Mouse (Mus musculus) embryonic facial prominence, embryonic 11.5 days (tissue): Measurements from ENCODE around the gene Dguok. TPM values are rescaled to one million over a fixed set of nuclear protein-coding genes. Genes with fewer than 3 reads are reported as not detected.

Experiments used
- ATAC-seq: fragments of 200-750 bp; cut with Nextera tagmentation; replicated peaks from 2 replicates; pipeline ENCODE4 v1.8.0; 2017; ENCODE audit warnings: low read depth; ENCODE audit not compliant: insufficient number of reproducible peaks, low FRiP score, low TSS enrichment
- DNase-seq: peaks from one replicate; pipeline ENCODE4 v3.0.0-alpha.2; 2015; ENCODE audit warnings: low spot score
- H3K27ac ChIP-seq: fragments of 300-500 bp; sonication (generic); replicated peaks from 2 replicates; pipeline ENCODE4 v1.5.1; 2014; ENCODE audit warnings: mild to moderate bottlenecking, low read depth, low read length, control low read depth
- H3K27me3 ChIP-seq: fragments of 300-500 bp; sonication (generic); 2 replicates; pipeline ENCODE4 v1.6.1; 2014; ENCODE audit warnings: mild to moderate bottlenecking, low read length, moderate library complexity, mixed read lengths; ENCODE audit not compliant: control insufficient read depth, insufficient read depth
- H3K36me3 ChIP-seq: fragments of 300-500 bp; sonication (generic); replicated peaks from 2 replicates; pipeline ENCODE4 v1.6.1; 2014; ENCODE audit warnings: low read depth, mild to moderate bottlenecking, low read length, moderate library complexity, mixed read lengths; ENCODE audit not compliant: control insufficient read depth, insufficient read depth
- H3K4me1 ChIP-seq: fragments of 300-500 bp; sonication (generic); 2 replicates; pipeline ENCODE4 v1.6.1; 2014; ENCODE audit warnings: low read length, mixed read lengths; ENCODE audit not compliant: control insufficient read depth, insufficient read depth
- H3K4me2 ChIP-seq: fragments of 300-500 bp; sonication (generic); 2 replicates; pipeline ENCODE4 v1.6.1; 2014; ENCODE audit warnings: low read depth, mild to moderate bottlenecking, control low read depth, low read length, moderate library complexity
- H3K4me3 ChIP-seq: fragments of 300-500 bp; sonication (generic); 2 replicates; pipeline ENCODE4 v1.5.1; 2014; ENCODE audit warnings: low read depth, low read length, control low read depth
- H3K9ac ChIP-seq: fragments of 300-500 bp; sonication (generic); replicated peaks from 2 replicates; pipeline ENCODE4 v1.6.1; 2014; ENCODE audit warnings: mild to moderate bottlenecking, control low read depth, low read length
- H3K9me3 ChIP-seq: fragments of 300-500 bp; sonication (generic); replicated peaks from 2 replicates; pipeline ENCODE4 v1.6.1; 2016; ENCODE audit warnings: mild to moderate bottlenecking, low read length, inconsistent platforms, mixed read lengths; ENCODE audit not compliant: control insufficient read depth
- whole genome bisulfite sequencing: fragments of 180-500 bp; shearing (Covaris S2); extraction: QIAGEN DNeasy Blood & Tissue Kit; methylation state at CpG from one replicate; pipeline ENCODE4 v1.1.7; 2014; 5-methylcytosine and 5-hydroxymethylcytosine counted together
- polyA plus RNA-seq: library from polyadenylated mRNA; unstranded; fragments of >200 nt; fragmentation: Nextera tagmentation; extraction: Ambion mirVana; gene quantifications from 2 replicates; pipeline ENCODE4 v1.2.1, GENCODE M21; 2014

Dguok gene
- polyA plus RNA-seq, 1 experiment from 2014 or later, result 56.1 TPM

GRCm38 (mm10) chr6:83441259-83442061 lies 65.3 kb downstream of the Dguok start:
- peak; percentile 91 for DNase-seq
- Histone ChIP-seq H3K4me3 (peak overlapping the region; percentile 64), H3K9ac (peak overlapping the region; percentile 74), H3K27ac (peak overlapping the region; percentile 87), H3K4me2 (peak overlapping the region; percentile 80), H3K4me1 (peaks cover 14% of the 10 kb centered on the region), H3K27me3 (no peaks in the 10 kb centered on the region), H3K9me3 (no peaks in the 10 kb centered on the region), H3K36me3 (peaks cover 3% of the 10 kb centered on the region; the same call in 1 of the 2 replicates)
- peak; percentile 90 for ATAC-seq
- 0% methylated on average over 35 of the region's 48 CpGs for WGBS

DNA sequence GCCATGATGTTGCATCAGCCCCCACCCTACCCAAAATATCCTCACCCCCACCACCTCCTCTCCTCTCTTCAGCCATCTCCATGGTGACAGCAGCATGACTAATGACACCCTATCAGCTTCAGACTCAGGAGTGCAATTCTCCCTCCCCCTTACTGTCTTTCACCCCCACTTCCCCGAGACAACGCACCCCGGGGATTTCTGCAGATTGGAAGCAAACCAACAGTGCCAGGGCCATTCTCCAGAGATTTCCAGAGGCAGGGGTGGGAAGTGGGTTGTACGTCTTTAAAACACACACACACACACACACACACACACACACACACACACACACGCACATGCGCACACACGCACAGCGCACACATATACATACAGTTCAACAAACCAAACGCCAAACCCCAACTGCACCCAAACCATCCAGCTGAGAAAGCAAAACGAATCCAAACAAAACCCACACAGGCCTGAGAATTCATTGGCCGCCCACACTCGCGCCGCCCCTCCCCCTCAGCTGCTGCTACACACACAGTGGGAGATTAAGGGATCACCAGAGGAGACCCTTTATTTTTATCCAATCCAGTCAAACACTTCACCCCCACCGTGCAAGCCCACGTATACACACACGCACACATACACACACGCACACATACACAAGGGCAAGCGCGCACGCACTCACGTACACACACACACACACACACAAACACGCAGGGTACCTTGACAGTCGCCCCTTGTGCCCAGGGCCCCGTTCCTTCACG lies 66.1 kb downstream of the Dguok start:
- peak overlapping the region; percentile 80 for H3K4me2 ChIP-seq
- H3K9me3 ChIP-seq, result no peaks in the 10 kb centered on the region
- H3K27ac ChIP-seq, result peak overlapping the region; percentile 87
- DNase-seq, result peak; percentile 81
- peak overlapping the region; percentile 74 for H3K9ac ChIP-seq
- H3K27me3 ChIP-seq, result no peaks in the 10 kb centered on the region
- peaks cover 14% of the 10 kb centered on the region for H3K4me1 ChIP-seq
- peak overlapping the region; percentile 64 for H3K4me3 ChIP-seq
- peak; percentile 53 for ATAC-seq
- WGBS, result 4% methylated on average over 24 of the region's 26 CpGs
- H3K36me3 ChIP-seq, result peaks cover 3% of the 10 kb centered on the region; the same call in 1 of the 2 replicates

DNA sequence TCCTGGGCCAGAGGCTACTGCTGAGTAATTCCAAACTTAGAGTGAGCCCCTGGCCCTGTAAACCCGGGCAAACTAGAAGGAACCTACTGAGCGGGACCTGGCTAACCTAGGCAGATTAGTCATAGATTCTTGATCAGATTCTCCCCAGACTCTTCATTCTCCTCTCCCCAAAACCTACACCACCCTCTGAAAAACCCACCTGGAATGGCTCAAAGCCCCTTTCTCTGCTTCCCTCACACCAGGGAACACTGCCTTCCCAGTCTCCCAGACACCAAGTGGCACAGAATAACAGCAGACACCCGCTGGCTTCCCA lies 66.6 kb downstream of the Dguok start:
- Histone ChIP-seq H3K4me1 (peaks cover 14% of the 10 kb centered on the region), H3K4me3 (peak overlapping the region; percentile 64), H3K9ac (peak overlapping the region; percentile 37), H3K9me3 (no peaks in the 10 kb centered on the region), H3K27me3 (no peaks in the 10 kb centered on the region), H3K27ac (no peak overlapping the region), H3K4me2 (peak overlapping the region; percentile 80), H3K36me3 (peaks cover under 1% of the 10 kb centered on the region; the same call in 1 of the 2 replicates)
- DNase-seq, result no peak
- ATAC-seq, result no peak
- 31% methylated on average over 3 of the region's 3 CpGs for WGBS

DNA sequence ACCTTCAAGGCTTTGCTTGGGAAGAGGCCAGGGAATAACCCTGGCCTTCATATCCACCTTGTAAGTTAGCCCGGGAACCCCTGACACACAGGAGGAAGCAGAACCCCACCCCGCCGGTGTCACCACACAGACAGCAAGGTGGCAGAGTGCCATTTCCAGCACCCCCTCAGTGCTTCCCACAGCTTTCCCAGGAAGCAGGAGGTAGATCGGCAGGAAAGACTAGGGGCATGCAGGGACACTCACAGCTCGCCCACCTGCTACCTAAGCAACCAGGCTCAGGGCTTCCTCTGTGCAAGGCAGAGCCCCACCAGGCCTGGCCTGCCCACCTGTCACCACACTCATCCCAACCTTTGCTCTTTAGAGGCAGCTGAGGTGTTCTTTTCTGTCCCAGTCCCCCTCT lies 67.0 kb downstream of the Dguok start:
- 68% methylated on average over 5 of the region's 5 CpGs for WGBS
- Histone ChIP-seq H3K27me3 (no peaks in the 10 kb centered on the region), H3K9me3 (no peaks in the 10 kb centered on the region), H3K36me3 (no peaks in the 10 kb centered on the region), H3K4me1 (peaks cover 14% of the 10 kb centered on the region), H3K4me2 (peak overlapping the region; percentile 80), H3K4me3 (peak overlapping the region; percentile 7; the same call in 1 of the 2 replicates), H3K9ac (peak overlapping the region; percentile 37), H3K27ac (no peak overlapping the region)
- DNase-seq (no peak), ATAC-seq (no peak)

DNA sequence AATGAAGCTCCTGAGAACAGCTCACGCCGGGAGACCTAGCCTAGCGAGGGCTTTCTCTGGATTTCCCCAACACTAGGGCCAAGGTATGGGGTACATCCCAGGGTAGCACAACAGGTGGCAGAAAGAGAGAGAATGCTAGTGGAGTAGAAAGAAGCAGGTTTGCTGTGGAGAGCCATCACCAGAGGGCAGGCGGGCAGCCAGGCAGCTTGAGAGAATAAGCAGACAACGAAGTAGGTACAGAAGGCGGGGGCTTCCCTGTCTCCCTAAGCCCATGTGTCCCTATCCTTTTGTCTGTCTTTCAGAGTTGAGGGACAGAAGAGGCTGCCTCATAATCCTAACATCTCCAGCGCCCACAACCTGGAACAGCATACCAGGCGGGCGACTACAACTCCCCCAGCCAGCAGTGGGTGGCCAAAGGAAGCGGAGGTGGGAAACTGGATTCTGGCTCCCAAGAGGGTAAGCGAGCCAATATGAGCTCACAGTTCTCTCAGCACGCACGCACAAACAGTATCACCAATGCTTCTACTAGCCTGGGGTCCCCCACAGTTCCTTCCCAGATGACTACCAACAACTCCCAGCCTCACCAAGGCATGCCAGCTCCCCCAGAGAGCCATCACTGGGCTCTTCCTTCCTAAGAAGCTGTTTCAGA lies 67.5 kb downstream of the Dguok start:
- ATAC-seq (no peak), DNase-seq (no peak)
- Histone ChIP-seq H3K27me3 (no peaks in the 10 kb centered on the region), H3K36me3 (no peaks in the 10 kb centered on the region), H3K27ac (no peak overlapping the region), H3K4me1 (peaks cover 14% of the 10 kb centered on the region), H3K9ac (no peak overlapping the region; the same call in 1 of the 2 replicates), H3K4me3 (no peak overlapping the region; the same call in 1 of the 2 replicates), H3K4me2 (peak overlapping the region; percentile 80), H3K9me3 (no peaks in the 10 kb centered on the region)
- WGBS, result 84% methylated on average over 13 of the region's 13 CpGs

- Histone ChIP-seq H3K4me2 (no peak overlapping the region), H3K36me3 (no peaks in the 10 kb centered on the region), H3K9ac (no peak overlapping the region), H3K9me3 (no peaks in the 10 kb centered on the region), H3K4me3 (no peak overlapping the region), H3K27me3 (no peaks in the 10 kb centered on the region), H3K4me1 (peaks cover 12% of the 10 kb centered on the region), H3K27ac (no peak overlapping the region)
- DNase-seq (no peak), ATAC-seq (no peak)
- 88% methylated on average over 3 of the region's 3 CpGs for WGBS
Measured at GRCm38 (mm10) chr6:83438584-83438983, 68.2 kb downstream of the Dguok start.

GRCm38 (mm10) chr6:83437802-83438201 lies 69.0 kb downstream of the Dguok start:
- H3K9ac ChIP-seq, result no peak overlapping the region
- H3K4me1 ChIP-seq, result peaks cover 12% of the 10 kb centered on the region
- no peaks in the 10 kb centered on the region for H3K36me3 ChIP-seq
- no peaks in the 10 kb centered on the region for H3K9me3 ChIP-seq
- 44% methylated on average over 3 of the region's 3 CpGs for WGBS
- no peak overlapping the region for H3K4me3 ChIP-seq
- no peak overlapping the region for H3K4me2 ChIP-seq
- no peak for ATAC-seq
- no peak overlapping the region for H3K27ac ChIP-seq
- no peak for DNase-seq
- no peaks in the 10 kb centered on the region for H3K27me3 ChIP-seq
